Mouse (Mus musculus) C2C12 (cell line): ENCODE data around the gene Mboat1.

ENCODE experiments used
- CEBPB ChIP-seq: IDR thresholded peaks from one replicate; pipeline ENCODE4 v1.6.1; 2011; ENCODE audit warnings: low read depth, mild to moderate bottlenecking, control low read depth, moderate library complexity
- CTCF ChIP-seq: IDR thresholded peaks from one replicate; pipeline ENCODE4 v1.5.1; 2011; ENCODE audit not compliant: control insufficient read depth, insufficient read depth, insufficient read length
- FOSL1 ChIP-seq: IDR thresholded peaks from one replicate; pipeline ENCODE4 v1.8.0; 2011; ENCODE audit warnings: mild to moderate bottlenecking, low read length; ENCODE audit not compliant: poor library complexity, insufficient read depth, severe bottlenecking
- MAX ChIP-seq: IDR thresholded peaks from one replicate; pipeline ENCODE4 v1.6.1; 2011; ENCODE audit warnings: mild to moderate bottlenecking, control low read depth
- MYOD1 ChIP-seq: IDR thresholded peaks from one replicate; pipeline ENCODE4 v1.6.1; 2011; ENCODE audit warnings: low read depth; ENCODE audit not compliant: control insufficient read depth, insufficient read length
- MYOG ChIP-seq: IDR thresholded peaks from one replicate; pipeline ENCODE4 v1.6.1; 2011; ENCODE audit not compliant: control insufficient read depth, insufficient read length; ENCODE audit errors: extremely low read depth
- USF1 ChIP-seq: IDR thresholded peaks from one replicate; pipeline ENCODE4 v1.6.1; 2011; ENCODE audit warnings: low read depth, mild to moderate bottlenecking, control low read depth, moderate library complexity

- TF ChIP-seq CTCF, result no peak
- TF ChIP-seq CEBPB, result no peak
- TF ChIP-seq MAX, result no peak
- TF ChIP-seq FOSL1, result no peak
- no peak for TF ChIP-seq USF1
- no peak for TF ChIP-seq MYOG
- no peak for TF ChIP-seq MYOD1
Measured at GRCm38 (mm10) chr13:30224114-30224513, 87.8 kb downstream of the Mboat1 start.
